Mouse (Mus musculus) hindbrain, embryonic 11.5 days (tissue): ENCODE data around the gene Larp4. TPM values are rescaled to one million over a fixed set of nuclear protein-coding genes. Genes with fewer than 3 reads are reported as not detected.

Source experiments
- ATAC-seq: fragments of 200-750 bp; cut with Nextera tagmentation; 2 replicates; pipeline ENCODE4 v1.8.0; 2017; ENCODE audit warnings: mild to moderate bottlenecking, moderate TSS enrichment, moderate library complexity; ENCODE audit not compliant: low FRiP score
- DNase-seq: peaks from one replicate; pipeline ENCODE4 v3.0.0-alpha.2; 2015; ENCODE audit warnings: low spot score
- H3K27ac ChIP-seq: fragments of 300-500 bp; sonication (generic); 2 replicates; pipeline ENCODE4 v1.5.1; 2014; ENCODE audit warnings: mild to moderate bottlenecking, low read depth, low read length
- H3K27me3 ChIP-seq: fragments of 300-500 bp; sonication (generic); 2 replicates; pipeline ENCODE4 v1.6.1; 2014; ENCODE audit warnings: mild to moderate bottlenecking, low read length, moderate library complexity, mixed read lengths; ENCODE audit not compliant: control insufficient read depth, insufficient read depth
- H3K36me3 ChIP-seq: fragments of 300-500 bp; sonication (generic); 2 replicates; pipeline ENCODE4 v1.6.1; 2014; ENCODE audit warnings: mild to moderate bottlenecking, low read length, moderate library complexity, mixed read lengths; ENCODE audit not compliant: control insufficient read depth, insufficient read depth
- H3K4me1 ChIP-seq: fragments of 300-500 bp; sonication (generic); replicated peaks from 2 replicates; pipeline ENCODE4 v1.6.1; 2014; ENCODE audit warnings: low read length, mixed read lengths; ENCODE audit not compliant: control insufficient read depth, insufficient read depth
- H3K4me2 ChIP-seq: fragments of 300-500 bp; sonication (generic); replicated peaks from 2 replicates; pipeline ENCODE4 v1.6.1; 2014; ENCODE audit warnings: mild to moderate bottlenecking, low read depth, low read length
- H3K4me3 ChIP-seq: fragments of 300-500 bp; sonication (generic); 2 replicates; pipeline ENCODE4 v1.5.1; 2014; ENCODE audit warnings: low read depth, low read length
- H3K9ac ChIP-seq: fragments of 300-500 bp; sonication (generic); 2 replicates; pipeline ENCODE4 v1.6.1; 2014; ENCODE audit warnings: low read depth, low read length
- H3K9me3 ChIP-seq: fragments of 300-500 bp; sonication (generic); 2 replicates; pipeline ENCODE4 v1.6.1; 2016; ENCODE audit warnings: low read length; ENCODE audit not compliant: control insufficient read depth
- WGBS: fragments of 180-500 bp; shearing (Covaris S2); extraction: QIAGEN DNeasy Blood & Tissue Kit; methylation state at CpG from one replicate; pipeline ENCODE4 v1.1.7; 2014; 5-methylcytosine and 5-hydroxymethylcytosine counted together
- polyA plus RNA-seq: library from polyadenylated mRNA; unstranded; fragments of >200 nt; fragmentation: Nextera tagmentation; extraction: Ambion mirVana; gene quantifications from 2 replicates; pipeline ENCODE4 v1.2.1, GENCODE M21; 2014

The Larp4 gene
- polyA plus RNA-seq, 1 experiment from 2014 or later: 38.8 TPM

- Histone ChIP-seq H3K9me3 (no peaks in the 10 kb centered on the region), H3K4me1 (no peaks in the 10 kb centered on the region), H3K4me3 (no peak overlapping the region), H3K27ac (no peak overlapping the region), H3K27me3 (no peaks in the 10 kb centered on the region), H3K4me2 (no peak overlapping the region), H3K9ac (no peak overlapping the region), H3K36me3 (no peaks in the 10 kb centered on the region)
- ATAC-seq: no peak
- DNase-seq: no peak
- 86% methylated on average over 11 of the region's 11 CpGs for WGBS
Observed at GRCm38 (mm10) chr15:100025076-100025834, 55.4 kb downstream of the Larp4 start.

GRCm38 (mm10) chr15:100028133-100028532 lies 58.3 kb downstream of the Larp4 start:
- ATAC-seq (no peak), DNase-seq (no peak)
- Histone ChIP-seq H3K27me3 (no peaks in the 10 kb centered on the region), H3K36me3 (no peaks in the 10 kb centered on the region), H3K4me2 (no peak overlapping the region), H3K27ac (no peak overlapping the region), H3K9ac (no peak overlapping the region), H3K4me1 (no peaks in the 10 kb centered on the region), H3K9me3 (no peaks in the 10 kb centered on the region), H3K4me3 (no peak overlapping the region)
- 87% methylated on average over 2 of the region's 2 CpGs for WGBS

GRCm38 (mm10) chr15:100029497-100029896 lies 59.6 kb downstream of the Larp4 start:
- DNase-seq: no peak

DNA sequence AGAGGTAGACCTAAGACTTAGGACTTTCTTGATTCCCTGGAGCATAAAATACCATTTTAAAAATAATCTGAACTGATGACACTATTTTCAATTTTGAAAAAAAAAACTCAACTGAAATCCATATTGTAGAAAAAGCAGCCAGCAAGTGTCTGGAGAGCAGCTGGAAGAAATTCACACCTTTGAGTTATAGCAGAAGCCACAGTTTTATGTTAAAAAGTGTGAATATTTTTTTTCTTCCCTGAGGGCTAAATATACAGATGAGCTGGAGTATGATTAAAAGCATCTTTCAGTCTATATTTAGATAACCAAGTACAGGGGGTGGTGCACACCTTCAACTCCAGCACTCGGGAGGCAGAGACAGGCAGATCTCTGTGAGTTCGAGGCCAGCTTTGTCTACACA lies 60.0 kb downstream of the Larp4 start:
- 90% methylated on average over 2 of the region's 2 CpGs for WGBS
- DNase-seq (no peak), ATAC-seq (no peak)
- Histone ChIP-seq H3K4me2 (no peak overlapping the region), H3K27me3 (no peaks in the 10 kb centered on the region), H3K4me3 (no peak overlapping the region), H3K9ac (no peak overlapping the region), H3K4me1 (no peaks in the 10 kb centered on the region), H3K36me3 (no peaks in the 10 kb centered on the region), H3K9me3 (no peaks in the 10 kb centered on the region), H3K27ac (no peak overlapping the region)

More at GRCm38 (mm10) chr15:100029497-100029896, 59.6 kb downstream of the Larp4 start:
- no peak overlapping the region for H3K4me2 ChIP-seq
- no peak overlapping the region for H3K9ac ChIP-seq
- H3K36me3 ChIP-seq: no peaks in the 10 kb centered on the region
- no peak overlapping the region for H3K4me3 ChIP-seq
- no peaks in the 10 kb centered on the region for H3K27me3 ChIP-seq
- ATAC-seq: no peak
- H3K4me1 ChIP-seq: no peaks in the 10 kb centered on the region
- no peaks in the 10 kb centered on the region for H3K9me3 ChIP-seq
- H3K27ac ChIP-seq: no peak overlapping the region
- WGBS: 85% methylated on average over 8 of the region's 8 CpGs

DNA sequence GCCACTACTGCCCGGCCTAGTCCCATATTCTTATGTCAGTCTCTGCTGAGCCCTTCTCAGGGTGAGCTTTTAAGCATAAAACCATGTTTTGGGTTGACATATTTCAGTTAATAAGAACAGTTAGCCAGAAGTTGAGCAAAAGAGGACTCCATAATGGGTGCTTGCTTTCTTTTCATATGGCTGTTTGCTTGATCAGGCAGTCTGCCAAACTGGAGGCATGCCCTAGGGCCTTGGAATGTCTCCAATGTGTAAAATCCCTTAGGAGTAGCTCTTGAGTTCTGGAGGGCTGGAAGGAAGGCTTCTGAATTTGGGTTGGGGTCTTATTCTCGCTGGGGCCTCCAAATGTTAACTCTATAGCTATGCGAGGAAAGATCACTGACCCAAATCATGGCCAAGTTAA lies 62.7 kb downstream of the Larp4 start:
- Histone ChIP-seq H3K27me3 (no peaks in the 10 kb centered on the region), H3K36me3 (no peaks in the 10 kb centered on the region), H3K27ac (no peak overlapping the region), H3K4me2 (no peak overlapping the region), H3K4me1 (no peaks in the 10 kb centered on the region), H3K9ac (no peak overlapping the region), H3K9me3 (no peaks in the 10 kb centered on the region), H3K4me3 (no peak overlapping the region)
- 96% methylated on average over 3 of the region's 3 CpGs for WGBS
- ATAC-seq (no peak), DNase-seq (no peak)

DNA sequence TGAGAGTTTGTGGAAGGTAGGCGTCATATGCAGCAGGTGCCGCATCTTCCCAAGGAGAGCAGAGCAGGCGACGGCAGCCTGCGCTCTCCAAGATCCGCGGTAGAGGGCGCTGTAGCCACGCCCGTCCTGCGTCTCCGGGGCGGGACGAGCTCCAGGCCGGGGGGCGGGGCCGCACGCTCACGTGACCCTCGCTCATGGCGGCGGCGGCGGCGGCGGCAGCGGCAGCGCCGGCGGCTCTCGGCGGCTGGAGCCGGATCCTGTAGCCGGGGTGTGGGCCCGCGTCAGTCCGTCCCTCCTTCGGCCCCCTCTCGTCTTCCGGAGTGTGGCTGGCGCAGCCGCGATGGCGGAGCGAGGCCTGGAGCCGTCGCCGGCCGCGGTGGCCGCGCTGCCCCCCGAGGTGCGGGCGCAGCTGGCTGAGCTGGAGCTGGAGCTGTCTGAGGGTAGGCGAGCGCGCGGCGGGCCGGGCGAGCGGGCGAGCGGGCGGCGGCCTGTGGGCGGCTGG lies 68.7 kb downstream of the Larp4 start, which contains the start of gene Dip2b:
Dip2b (plus strand) TSS at position 195 of the 502 bp plus-strand sequence.
- H3K9ac ChIP-seq: peak within 1 kb of the TSS; percentile 97
- ATAC-seq: peak; percentile 94
- H3K27me3 ChIP-seq: no peaks in the 10 kb centered on the region
- H3K9me3 ChIP-seq: no peaks in the 10 kb centered on the region
- H3K4me1 ChIP-seq: 0 out of 2 replicates have a peak, but pooled peaks cover 3% of the 10 kb centered on the region
- peak within 1 kb of the TSS; percentile 81 for H3K4me3 ChIP-seq
- WGBS: under 1% methylated on average over 48 of the region's 68 CpGs
- DNase-seq: peak; percentile 99
- H3K36me3 ChIP-seq: no peaks in the 10 kb centered on the region
- peak within 1 kb of the TSS; percentile 62 for H3K4me2 ChIP-seq
- peak within 1 kb of the TSS; percentile 99 for H3K27ac ChIP-seq

- peak; percentile 86 for ATAC-seq
- peak; percentile 84 for DNase-seq
- WGBS: under 1% methylated on average over 36 of the region's 36 CpGs
- 0 out of 2 replicates have a peak, but pooled peaks cover 3% of the 10 kb centered on the region for H3K4me1 ChIP-seq
- no peaks in the 10 kb centered on the region for H3K9me3 ChIP-seq
- peak overlapping the region; percentile 81 for H3K4me3 ChIP-seq
- no peaks in the 10 kb centered on the region for H3K27me3 ChIP-seq
- peak overlapping the region; percentile 99 for H3K27ac ChIP-seq
- H3K9ac ChIP-seq: peak overlapping the region; percentile 97
- peak overlapping the region; percentile 62 for H3K4me2 ChIP-seq
- H3K36me3 ChIP-seq: no peaks in the 10 kb centered on the region
Observed at GRCm38 (mm10) chr15:100039001-100039701, 69.3 kb downstream of the Larp4 start.

GRCm38 (mm10) chr15:100040541-100041266 lies 70.8 kb downstream of the Larp4 start:
- Histone ChIP-seq H3K4me3 (peak overlapping the region; percentile 81), H3K9ac (peak overlapping the region; percentile 40), H3K4me1 (peaks cover 3% of the 10 kb centered on the region; the same call in 1 of the 2 replicates), H3K27ac (peak overlapping the region; percentile 65; the same call in 1 of the 2 replicates), H3K36me3 (no peaks in the 10 kb centered on the region), H3K4me2 (peak overlapping the region; percentile 62), H3K27me3 (no peaks in the 10 kb centered on the region), H3K9me3 (no peaks in the 10 kb centered on the region)
- WGBS: 30% methylated on average over 14 of the region's 14 CpGs
- peak; percentile 36 for DNase-seq
- no peak for ATAC-seq
